ENCODE assay signal across 11 mouse cellular contexts in the genomic region with DNA sequence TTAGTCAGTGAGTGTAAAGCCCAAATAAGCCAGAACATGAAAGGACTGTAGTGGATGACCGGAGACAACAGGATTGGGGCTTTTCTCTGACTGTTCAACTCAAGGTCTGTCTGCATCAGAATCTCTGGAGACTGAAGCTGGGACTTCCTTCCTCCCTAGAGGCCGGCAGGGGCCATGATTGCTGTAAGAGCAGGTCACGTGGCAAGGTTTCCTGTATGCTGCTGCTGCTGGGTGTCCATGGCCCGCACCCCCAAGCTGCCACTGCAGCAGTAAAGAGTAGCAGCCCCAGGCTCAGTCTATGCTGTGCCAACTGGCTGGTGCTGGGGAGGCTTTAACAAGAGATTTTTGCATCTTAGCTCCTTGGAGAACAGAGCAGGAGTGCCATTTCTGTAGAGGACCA. TPM values are rescaled to one million over a fixed set of nuclear protein-coding genes. Genes with fewer than 3 reads are reported as not detected.
DNase-seq lines count a peak whose midpoint lies in the region; ATAC-seq lines count a peak whose summit lies in the region.
"Had no signal": no experiment of that assay in that cellular context is flagged by ENCODE, and none has a peak within 500 bp of the region (broad histone marks: within the 10 kb centered on the region; RNA-seq: fewer than 3 reads in every experiment).

Gene Sash3 (plus strand): TSS at position 175 of the 400 bp plus-strand sequence.

- 89% methylated on average over 4 of the region's 4 CpGs for WGBS in large intestine, adult 2 months
- 86% methylated on average over 4 of the region's 4 CpGs for WGBS in forebrain, embryonic 11.5 days

- H3K27ac ChIP-seq in forebrain, embryonic 11.5 days (ENCODE audit: low read depth, low read length): no peak within 1 kb of the TSS
- H3K27ac ChIP-seq: midbrain, embryonic 13.5 days had no signal

- no peaks in the 10 kb centered on the region for H3K4me1 ChIP-seq in forebrain, embryonic 11.5 days (replicated peaks; ENCODE audit: control insufficient read depth, insufficient read depth, low read length)
- H3K4me1 ChIP-seq: midbrain, embryonic 13.5 days had no signal

- peak; percentile 82 for ATAC-seq in monocyte, adult 5-6 weeks (replicated peaks; ENCODE audit: insufficient number of reproducible peaks, low FRiP score, low TSS enrichment, poor library complexity, severe bottlenecking)
- no peak for ATAC-seq in forebrain, embryonic 11.5 days (replicated peaks; ENCODE audit: low FRiP score)
- ATAC-seq: midbrain, embryonic 13.5 days had no signal

- H3K4me2 ChIP-seq in forebrain, embryonic 11.5 days (ENCODE audit: low read depth, low read length, severe bottlenecking): no peak within 1 kb of the TSS
- H3K4me2 ChIP-seq: midbrain, embryonic 13.5 days had no signal

- no peaks in the 10 kb centered on the region for H3K9me3 ChIP-seq in forebrain, embryonic 11.5 days (ENCODE audit: control insufficient read depth, low read length)
- H3K9me3 ChIP-seq: G1E; midbrain, embryonic 13.5 days had no signal

- H3K27me3 ChIP-seq in forebrain, embryonic 11.5 days (ENCODE audit: control insufficient read depth, insufficient read depth, low read length): no peaks in the 10 kb centered on the region
- H3K27me3 ChIP-seq: midbrain, embryonic 13.5 days had no signal

- no peak within 1 kb of the TSS for H3K9ac ChIP-seq in forebrain, embryonic 11.5 days (ENCODE audit: low read length)
- H3K9ac ChIP-seq: midbrain, embryonic 13.5 days had no signal

- H3K36me3 ChIP-seq in forebrain, embryonic 11.5 days (ENCODE audit: control insufficient read depth, insufficient read depth, low read length): no peaks in the 10 kb centered on the region
- H3K36me3 ChIP-seq: G1E; midbrain, embryonic 13.5 days had no signal

- no peak within 1 kb of the TSS for H3K4me3 ChIP-seq in forebrain, embryonic 11.5 days (ENCODE audit: low read depth, low read length)
- H3K4me3 ChIP-seq: midbrain, embryonic 13.5 days had no signal

- peak; percentile 13 for DNase-seq in kidney, adult 9 months
- no peak for DNase-seq in kidney, adult 8-10 months
- DNase-seq in large intestine, adult 2 months (ENCODE audit: low read depth, low spot score): no peak
- peak; percentile 83 for DNase-seq in thymus, postnatal 14 days
- DNase-seq in kidney, postnatal 10 days: no peak
- DNase-seq in c-Kit-positive CD71-positive TER-119-positive erythroid progenitor cells, embryonic 14.5 days (ENCODE audit: low spot score): no peak
- no peak for DNase-seq in forebrain, embryonic 11.5 days (ENCODE audit: low spot score)
- DNase-seq: right cerebral cortex, adult 18-20 months had no signal

RNA-seq across cellular contexts. Expression of gene Sash3, which starts in this region (rescaled TPM):
- polyA plus RNA-seq in large intestine, adult 2 months (2012; rRNA removed): 11.9 and 12.6 TPM in 2 replicates
- 193 to 270 TPM (median 209 TPM) in 3 replicates for total RNA-seq in monocyte, adult 5-6 weeks (2017)
- polyA plus RNA-seq in forebrain, embryonic 11.5 days (2014; fragmentation: Nextera tagmentation; extraction: Ambion mirVana): 0.67 and 0.80 TPM in 2 replicates

Comparison
In these comparisons a context has a peak if more than half of its experiments do, and no peak if none do; other contexts are left out.
1. DNase-seq: peak in kidney, adult 9 months (single experiment) and thymus, postnatal 14 days (single experiment); none in kidney, adult 8-10 months (0 of 2), large intestine, adult 2 months (single experiment), kidney, postnatal 10 days (single experiment), c-Kit-positive CD71-positive TER-119-positive erythroid progenitor cells, embryonic 14.5 days (single experiment) and forebrain, embryonic 11.5 days (single experiment).